Mouse (Mus musculus) hindbrain, embryonic 13.5 days (tissue): ENCODE measurements at regions not wholly inside any gene's neighbourhood (a gene's known extent, or its start where the extent isn't known, plus 50 kb on each side); places are given as distances from the start of the nearest gene placed in this dataset.
A peak's percentile ranks its signal among the peaks of the same experiment; 100 is the strongest.

Source experiments
- ATAC-seq: fragments of 200-750 bp; cut with Nextera tagmentation; 2 replicates; pipeline ENCODE4 v1.8.0; 2017; ENCODE audit warnings: moderate TSS enrichment; ENCODE audit not compliant: low FRiP score
- H3K27ac ChIP-seq: fragments of 300-500 bp; sonication (generic); 2 replicates; pipeline ENCODE4 v1.5.1; 2015; ENCODE audit warnings: inconsistent platforms, mild to moderate bottlenecking, moderate library complexity
- H3K27me3 ChIP-seq: fragments of 300-500 bp; sonication (generic); 2 replicates; pipeline ENCODE4 v1.6.1; 2015; ENCODE audit warnings: mild to moderate bottlenecking, inconsistent platforms
- H3K36me3 ChIP-seq: fragments of 300-500 bp; sonication (generic); 2 replicates; pipeline ENCODE4 v1.6.1; 2015; ENCODE audit warnings: mild to moderate bottlenecking, inconsistent platforms
- H3K4me1 ChIP-seq: fragments of 300-500 bp; sonication (generic); replicated peaks from 2 replicates; pipeline ENCODE4 v1.6.1; 2015; ENCODE audit warnings: inconsistent platforms
- H3K4me2 ChIP-seq: fragments of 300-500 bp; sonication (generic); 2 replicates; pipeline ENCODE4 v1.6.1; 2015; ENCODE audit warnings: inconsistent platforms, mild to moderate bottlenecking, moderate library complexity
- H3K4me3 ChIP-seq: fragments of 300-500 bp; sonication (generic); 2 replicates; pipeline ENCODE4 v1.5.1; 2015; ENCODE audit warnings: mild to moderate bottlenecking, inconsistent platforms
- H3K9ac ChIP-seq: fragments of 300-500 bp; sonication (generic); 2 replicates; pipeline ENCODE4 v1.6.1; 2015; ENCODE audit warnings: mild to moderate bottlenecking, inconsistent platforms
- H3K9me3 ChIP-seq: fragments of 300-500 bp; sonication (generic); 2 replicates; pipeline ENCODE4 v1.6.1; 2016; ENCODE audit warnings: inconsistent platforms
- WGBS: fragments of 180-500 bp; shearing (Covaris S2); methylation state at CpG from one replicate; pipeline ENCODE4 v1.1.7; 2015; 5-methylcytosine and 5-hydroxymethylcytosine counted together

DNA sequence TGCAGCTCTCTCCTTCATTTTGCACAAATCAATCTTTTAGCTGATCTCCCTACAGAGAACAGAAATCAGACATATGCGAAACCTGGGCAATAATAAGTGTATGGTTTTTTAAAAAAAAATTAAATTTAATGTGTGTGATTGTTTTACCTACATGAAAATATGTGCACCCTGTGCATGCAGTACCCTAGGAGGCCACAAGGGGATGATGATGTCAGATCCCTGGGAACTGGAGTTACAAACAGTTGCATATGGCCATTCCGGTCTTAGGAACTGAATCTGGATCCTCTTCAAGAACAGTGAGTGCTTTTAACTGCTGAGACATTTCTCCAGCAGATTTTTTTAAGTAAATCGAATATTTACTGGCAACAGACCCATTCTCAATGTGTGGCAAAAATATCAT lies 257.0 kb upstream of the Sox9 start:
- Histone ChIP-seq H3K4me3 (no peak overlapping the region), H3K4me2 (no peak overlapping the region), H3K36me3 (no peaks in the 10 kb centered on the region), H3K27ac (no peak overlapping the region), H3K4me1 (no peaks in the 10 kb centered on the region), H3K9ac (no peak overlapping the region), H3K27me3 (no peaks in the 10 kb centered on the region), H3K9me3 (no peaks in the 10 kb centered on the region)
- no peak for ATAC-seq
- WGBS = 93% methylated on average over 3 of the region's 3 CpGs

DNA sequence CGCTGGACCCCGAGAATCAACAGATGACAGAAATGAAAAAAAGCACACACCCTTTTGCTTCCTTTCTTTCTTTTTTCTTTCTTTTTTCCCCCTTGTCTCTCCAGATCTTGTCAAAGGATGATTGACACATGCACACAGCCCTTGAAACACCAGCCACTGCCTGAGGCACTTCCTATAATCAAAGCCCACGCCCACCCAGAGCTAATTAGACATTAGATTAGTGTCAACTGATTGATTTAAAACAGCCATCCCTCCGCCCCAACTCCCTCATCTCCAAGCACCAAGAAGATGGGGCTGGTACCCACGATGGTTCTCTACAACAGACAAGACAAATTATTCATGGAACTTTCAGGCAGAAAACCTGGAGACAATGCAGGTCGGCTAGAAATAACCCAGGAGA lies 239.5 kb upstream of the Sox9 start:
- Histone ChIP-seq H3K4me2 (no peak overlapping the region), H3K4me1 (peaks cover 13% of the 10 kb centered on the region), H3K27ac (no peak overlapping the region), H3K4me3 (no peak overlapping the region), H3K9ac (no peak overlapping the region), H3K36me3 (no peaks in the 10 kb centered on the region), H3K9me3 (no peaks in the 10 kb centered on the region), H3K27me3 (no peaks in the 10 kb centered on the region)
- no peak for ATAC-seq
- 21% methylated on average over 6 of the region's 6 CpGs for WGBS

DNA sequence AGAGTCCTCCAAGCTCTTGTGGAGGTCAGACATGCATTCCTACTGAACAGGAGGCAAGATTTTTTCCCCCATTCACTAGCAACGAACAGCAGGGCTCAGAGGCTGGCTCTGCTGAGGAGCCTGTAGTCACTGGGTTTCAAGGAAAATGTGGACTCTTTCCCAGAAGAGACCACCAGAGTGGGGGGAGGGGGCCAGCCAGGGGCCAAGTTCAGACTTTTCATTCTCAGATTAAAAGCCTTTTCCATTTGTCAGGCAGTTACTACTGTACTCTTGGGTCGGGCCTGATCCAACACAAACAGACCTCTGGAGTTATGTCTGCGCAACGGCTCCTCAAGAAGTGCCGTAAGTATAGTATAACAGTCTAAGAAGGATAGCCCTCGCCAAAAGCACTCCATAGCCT lies 238.6 kb upstream of the Sox9 start:
- no peaks in the 10 kb centered on the region for H3K9me3 ChIP-seq
- 73% methylated on average over 6 of the region's 6 CpGs for WGBS
- H3K36me3 ChIP-seq = no peaks in the 10 kb centered on the region
- peaks cover 13% of the 10 kb centered on the region for H3K4me1 ChIP-seq
- ATAC-seq = no peak
- H3K4me2 ChIP-seq = no peak overlapping the region
- no peak overlapping the region for H3K9ac ChIP-seq
- no peaks in the 10 kb centered on the region for H3K27me3 ChIP-seq
- no peak overlapping the region for H3K4me3 ChIP-seq
- H3K27ac ChIP-seq = 0 out of 2 replicates have a peak overlapping the region, but pooled peaks have one; percentile 13

DNA sequence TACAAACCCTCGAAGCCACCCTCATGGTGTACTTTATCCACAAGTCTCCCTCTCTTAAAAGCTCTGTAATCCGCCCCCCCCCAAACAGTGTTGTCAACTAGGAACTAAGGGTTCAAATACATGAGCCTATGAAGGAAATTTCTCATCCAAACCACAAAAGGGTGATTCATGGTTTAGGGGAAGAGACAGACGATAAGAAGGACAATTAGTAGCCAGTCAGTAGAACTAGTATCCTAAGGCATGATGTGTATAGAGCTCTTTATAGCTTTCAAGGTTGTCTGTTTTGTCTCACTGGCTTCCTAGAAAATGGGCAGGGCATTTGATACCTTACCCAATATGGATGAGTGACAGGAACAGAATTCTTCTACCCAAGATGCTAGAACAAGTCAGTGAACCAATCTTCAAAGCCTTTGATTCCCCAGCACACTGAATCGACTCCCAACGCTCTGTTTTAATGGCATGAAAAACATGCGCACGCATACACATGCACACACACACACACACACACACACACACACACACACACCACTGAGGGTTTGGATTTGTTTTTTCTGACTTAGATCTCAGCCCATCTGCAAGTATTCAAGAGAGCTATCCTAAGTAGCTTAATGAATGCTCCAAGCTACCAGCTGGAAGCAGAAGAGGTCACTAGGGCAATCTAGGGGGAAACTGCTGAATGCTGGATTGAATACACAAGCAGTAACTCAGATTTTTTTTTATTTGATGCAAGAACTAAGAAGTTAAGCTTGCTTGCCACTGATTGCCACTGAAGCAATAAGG lies 236.6 kb upstream of the Sox9 start:
- Histone ChIP-seq H3K4me1 (peaks cover 13% of the 10 kb centered on the region), H3K9me3 (no peaks in the 10 kb centered on the region), H3K4me3 (no peak overlapping the region), H3K4me2 (no peak overlapping the region), H3K27me3 (no peaks in the 10 kb centered on the region), H3K9ac (no peak overlapping the region), H3K27ac (no peak overlapping the region), H3K36me3 (no peaks in the 10 kb centered on the region)
- 80% methylated on average over 7 of the region's 7 CpGs for WGBS
- no peak for ATAC-seq

DNA sequence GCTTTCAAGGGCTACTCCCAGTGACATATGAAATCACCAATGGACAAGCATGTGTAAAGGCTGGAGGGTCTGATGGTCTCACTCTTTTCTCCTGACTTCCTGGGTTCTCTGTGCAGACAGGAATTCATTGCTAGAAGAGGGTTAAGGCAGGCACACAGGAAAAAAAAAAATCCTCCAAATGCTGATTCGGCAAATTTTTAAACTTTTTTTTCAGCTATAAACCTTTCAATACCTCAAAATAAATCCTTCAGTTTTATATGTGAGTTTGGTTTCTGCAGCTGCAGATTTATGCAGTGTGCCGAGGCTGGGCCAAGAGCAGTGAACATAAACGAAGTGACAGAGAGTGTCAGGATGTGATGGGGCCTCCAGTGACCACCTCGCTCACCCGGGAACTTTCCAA lies 235.9 kb upstream of the Sox9 start:
- H3K4me2 ChIP-seq = no peak overlapping the region
- no peak for ATAC-seq
- no peaks in the 10 kb centered on the region for H3K36me3 ChIP-seq
- peaks cover 13% of the 10 kb centered on the region for H3K4me1 ChIP-seq
- no peak overlapping the region for H3K4me3 ChIP-seq
- no peaks in the 10 kb centered on the region for H3K9me3 ChIP-seq
- WGBS = 80% methylated on average over 5 of the region's 5 CpGs
- no peaks in the 10 kb centered on the region for H3K27me3 ChIP-seq
- no peak overlapping the region for H3K27ac ChIP-seq
- no peak overlapping the region for H3K9ac ChIP-seq

DNA sequence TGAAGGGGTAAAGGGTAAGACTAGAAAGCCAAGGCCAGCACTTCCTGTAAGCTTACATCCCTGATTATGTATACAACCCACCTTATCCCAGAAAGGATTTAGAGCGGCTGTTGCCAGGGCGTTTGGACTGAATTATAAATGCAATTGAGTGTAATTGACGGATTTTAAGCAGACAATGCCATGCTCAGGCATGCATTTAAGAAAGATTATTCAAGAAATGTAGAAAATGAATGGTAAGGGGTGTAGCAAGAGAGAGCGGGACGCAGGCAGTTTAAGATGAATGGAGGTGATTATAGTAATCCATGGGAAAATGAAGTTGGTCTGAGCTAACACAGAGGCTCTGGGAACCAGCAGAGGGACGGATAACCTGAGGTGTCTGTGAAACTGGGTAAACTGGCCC lies 229.2 kb upstream of the Sox9 start:
- H3K4me1 ChIP-seq = 0 out of 2 replicates have a peak, but pooled peaks cover 4% of the 10 kb centered on the region
- H3K4me3 ChIP-seq = no peak overlapping the region
- no peaks in the 10 kb centered on the region for H3K27me3 ChIP-seq
- H3K4me2 ChIP-seq = no peak overlapping the region
- no peak overlapping the region for H3K9ac ChIP-seq
- H3K36me3 ChIP-seq = no peaks in the 10 kb centered on the region
- H3K27ac ChIP-seq = no peak overlapping the region; the same call in 1 of the 2 replicates
- no peak for ATAC-seq
- 57% methylated on average over 6 of the region's 6 CpGs for WGBS
- no peaks in the 10 kb centered on the region for H3K9me3 ChIP-seq

DNA sequence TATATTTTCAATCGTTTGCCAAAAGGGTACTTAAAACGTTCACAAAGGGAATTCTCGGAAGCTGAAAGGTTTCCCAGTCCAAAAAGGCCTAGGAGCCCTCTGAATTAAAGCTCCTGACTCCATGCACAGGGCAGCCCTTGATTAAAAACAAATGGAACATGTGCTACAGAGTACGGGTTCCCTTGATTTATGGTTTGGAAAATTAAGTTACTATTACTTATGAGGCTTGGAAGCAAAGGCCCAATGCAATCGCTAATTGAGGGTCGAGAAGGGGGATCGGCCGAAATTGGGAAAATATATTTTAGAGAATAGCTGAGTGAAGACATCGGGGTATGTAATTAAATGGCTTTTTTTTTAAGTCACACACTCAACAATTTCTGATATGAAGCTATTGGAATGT lies 219.0 kb upstream of the Sox9 start:
- Histone ChIP-seq H3K27me3 (0 out of 2 replicates have a peak, but pooled peaks cover 3% of the 10 kb centered on the region), H3K4me1 (no peaks in the 10 kb centered on the region), H3K4me2 (no peak overlapping the region), H3K4me3 (no peak overlapping the region), H3K36me3 (no peaks in the 10 kb centered on the region), H3K27ac (no peak overlapping the region), H3K9me3 (0 out of 2 replicates have a peak, but pooled peaks cover 6% of the 10 kb centered on the region), H3K9ac (no peak overlapping the region)
- ATAC-seq = no peak
- 88% methylated on average over 9 of the region's 9 CpGs for WGBS

DNA sequence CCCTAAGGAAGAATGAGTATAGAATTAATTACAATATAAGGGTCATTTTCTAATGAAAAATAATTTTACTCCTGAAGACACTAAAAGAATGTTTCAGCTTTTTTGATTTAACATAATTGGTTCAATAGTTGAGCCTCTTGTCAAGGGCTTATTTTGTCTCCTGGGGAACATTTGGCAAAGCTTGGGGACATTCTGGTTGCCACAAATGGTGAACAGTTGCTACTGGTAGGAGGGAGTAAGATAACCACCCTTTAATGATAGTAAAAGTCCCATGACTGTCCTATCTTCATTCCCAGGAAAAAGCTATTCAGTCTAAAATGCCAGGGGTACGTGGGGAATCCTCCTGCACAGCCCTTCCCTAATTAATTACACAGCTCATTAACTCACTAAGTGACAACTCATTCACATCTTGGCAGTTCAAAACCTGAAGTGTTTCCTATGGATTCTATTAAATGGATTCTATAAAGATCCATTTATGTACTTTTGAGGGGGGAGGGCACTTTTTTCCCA lies 217.3 kb upstream of the Sox9 start:
- no peak for ATAC-seq
- H3K27me3 ChIP-seq = 0 out of 2 replicates have a peak, but pooled peaks cover 3% of the 10 kb centered on the region
- H3K4me3 ChIP-seq = no peak overlapping the region
- H3K9ac ChIP-seq = no peak overlapping the region
- 14% methylated on average over 1 of the region's 1 CpGs for WGBS
- H3K36me3 ChIP-seq = no peaks in the 10 kb centered on the region
- no peak overlapping the region for H3K4me2 ChIP-seq
- no peaks in the 10 kb centered on the region for H3K4me1 ChIP-seq
- 0 out of 2 replicates have a peak, but pooled peaks cover 3% of the 10 kb centered on the region for H3K9me3 ChIP-seq
- H3K27ac ChIP-seq = no peak overlapping the region

DNA sequence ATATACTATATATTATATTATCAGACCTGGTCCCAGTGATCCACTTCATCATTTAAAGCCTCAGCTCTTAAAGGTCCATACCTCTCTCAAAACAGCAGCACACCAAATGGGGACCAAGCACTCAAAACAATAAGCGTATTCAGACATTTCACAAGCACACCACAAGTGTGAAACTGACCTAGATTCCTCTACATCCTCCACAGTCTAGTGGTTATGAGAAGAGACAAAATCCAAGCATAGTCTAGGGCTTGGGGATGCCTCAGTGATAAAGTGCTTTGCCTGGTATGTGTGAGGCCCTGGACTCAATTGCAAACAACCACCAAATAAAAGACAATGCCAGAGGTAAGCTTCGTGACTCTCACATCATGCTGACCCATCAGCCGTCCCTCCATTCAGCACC lies 216.0 kb upstream of the Sox9 start:
- 86% methylated on average over 3 of the region's 3 CpGs for WGBS
- Histone ChIP-seq H3K4me3 (no peak overlapping the region), H3K27ac (no peak overlapping the region), H3K4me1 (no peaks in the 10 kb centered on the region), H3K36me3 (no peaks in the 10 kb centered on the region), H3K4me2 (no peak overlapping the region), H3K9me3 (no peaks in the 10 kb centered on the region), H3K27me3 (0 out of 2 replicates have a peak, but pooled peaks cover 3% of the 10 kb centered on the region), H3K9ac (no peak overlapping the region)
- no peak for ATAC-seq

DNA sequence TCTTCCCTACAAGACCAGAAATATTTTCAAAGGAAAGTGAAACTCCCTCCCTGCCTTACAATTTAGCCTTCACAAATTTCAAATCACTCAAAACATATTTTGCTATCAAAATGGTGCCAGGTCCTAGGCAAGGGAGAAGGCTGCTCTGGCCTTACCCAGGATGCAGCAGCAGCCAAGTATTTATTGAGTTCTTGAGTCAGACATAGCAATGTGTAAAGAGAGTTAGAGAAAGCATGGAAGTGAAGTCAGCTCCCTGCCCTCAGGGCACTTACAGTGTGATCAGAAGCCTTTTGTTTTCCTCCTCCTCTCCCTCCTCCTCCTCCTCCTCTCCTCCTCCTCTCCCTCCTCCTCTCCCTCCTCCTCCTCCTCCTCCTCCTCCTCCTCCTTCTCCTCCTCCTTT lies 194.6 kb upstream of the Sox9 start:
- peaks cover under 1% of the 10 kb centered on the region for H3K4me1 ChIP-seq
- no peaks in the 10 kb centered on the region for H3K27me3 ChIP-seq
- no peak for ATAC-seq
- no peaks in the 10 kb centered on the region for H3K9me3 ChIP-seq
- no peak overlapping the region for H3K27ac ChIP-seq
- H3K4me2 ChIP-seq = no peak overlapping the region
- H3K36me3 ChIP-seq = no peaks in the 10 kb centered on the region
- H3K4me3 ChIP-seq = no peak overlapping the region
- H3K9ac ChIP-seq = no peak overlapping the region

DNA sequence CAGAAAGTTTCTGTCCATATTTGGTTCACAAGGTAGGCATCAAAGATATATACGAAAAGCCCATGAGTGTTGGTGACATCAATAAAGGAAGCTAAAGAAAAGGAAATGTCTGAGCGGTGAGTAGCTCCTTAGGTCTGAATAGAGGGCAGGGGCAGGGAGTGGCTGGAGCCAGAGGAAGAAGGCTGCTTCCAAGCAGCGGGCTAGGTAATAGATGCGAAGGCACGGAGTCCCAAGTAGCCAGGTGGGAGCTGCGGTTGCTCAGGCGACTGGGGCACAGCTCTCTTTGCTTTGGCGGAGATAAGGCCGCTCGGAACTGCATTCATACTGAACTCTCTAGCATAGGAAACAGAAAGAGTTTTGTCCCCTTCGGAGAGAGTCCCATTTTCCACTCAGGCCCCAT lies 193.9 kb upstream of the Sox9 start:
- H3K9ac ChIP-seq = no peak overlapping the region
- no peak for ATAC-seq
- H3K4me1 ChIP-seq = peaks cover 8% of the 10 kb centered on the region
- 78% methylated on average over 11 of the region's 11 CpGs for WGBS
- no peaks in the 10 kb centered on the region for H3K9me3 ChIP-seq
- no peak overlapping the region for H3K4me3 ChIP-seq
- H3K27me3 ChIP-seq = no peaks in the 10 kb centered on the region
- no peak overlapping the region for H3K27ac ChIP-seq
- no peaks in the 10 kb centered on the region for H3K36me3 ChIP-seq
- H3K4me2 ChIP-seq = no peak overlapping the region

DNA sequence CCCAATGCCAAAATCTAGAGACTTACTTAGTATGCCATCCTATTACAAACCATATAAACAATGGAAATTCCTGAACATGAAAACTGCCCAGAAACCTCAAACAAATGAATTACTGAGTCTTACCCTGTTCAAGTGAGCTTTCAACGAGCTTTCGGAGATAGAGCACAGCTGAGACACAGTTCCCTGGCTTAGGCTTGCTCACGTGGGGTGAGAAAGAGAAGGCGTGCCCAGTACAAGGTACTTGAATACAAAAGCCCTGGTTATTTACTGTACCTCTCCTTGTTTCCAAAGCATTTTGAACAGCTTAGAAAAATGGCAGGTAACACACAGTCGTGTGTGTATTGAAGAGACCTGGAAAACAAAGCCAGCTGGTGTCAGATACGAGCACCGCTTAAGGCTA lies 191.8 kb upstream of the Sox9 start:
- no peaks in the 10 kb centered on the region for H3K27me3 ChIP-seq
- 92% methylated on average over 7 of the region's 7 CpGs for WGBS
- H3K9me3 ChIP-seq = no peaks in the 10 kb centered on the region
- no peaks in the 10 kb centered on the region for H3K36me3 ChIP-seq
- no peak for ATAC-seq
- H3K4me1 ChIP-seq = peaks cover 8% of the 10 kb centered on the region
- no peak overlapping the region for H3K9ac ChIP-seq
- no peak overlapping the region for H3K4me2 ChIP-seq
- H3K27ac ChIP-seq = no peak overlapping the region
- no peak overlapping the region for H3K4me3 ChIP-seq

DNA sequence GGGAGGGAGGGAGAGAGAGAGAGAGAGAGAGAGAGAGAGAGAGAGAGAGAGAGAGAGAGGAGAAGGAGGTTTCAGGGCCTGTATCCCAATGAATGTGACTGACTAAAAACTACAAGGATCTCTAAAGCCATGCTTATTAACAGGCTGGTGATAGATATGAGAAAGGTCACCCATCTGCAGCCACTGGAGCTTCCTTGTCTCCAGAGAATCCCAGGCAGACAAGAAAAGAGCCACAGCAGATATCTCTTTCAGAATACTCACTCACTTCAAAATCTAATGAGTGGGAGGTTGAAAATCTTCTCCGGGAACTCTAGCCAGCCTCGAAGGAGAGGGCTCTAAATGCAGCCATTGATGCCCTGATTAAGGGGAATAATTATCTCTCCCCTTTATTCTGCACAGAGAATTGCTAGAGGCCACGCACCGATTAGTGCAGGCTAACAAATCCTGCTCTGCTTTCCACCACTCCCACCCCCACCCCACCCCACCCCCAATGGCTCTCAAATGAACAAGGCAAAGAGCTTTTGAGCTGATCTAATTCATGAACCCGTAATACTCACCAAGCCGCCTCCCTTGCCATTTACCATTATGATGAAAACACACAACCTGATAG lies 189.5 kb upstream of the Sox9 start:
- no peaks in the 10 kb centered on the region for H3K9me3 ChIP-seq
- H3K27me3 ChIP-seq = no peaks in the 10 kb centered on the region
- H3K4me3 ChIP-seq = no peak overlapping the region
- no peak overlapping the region for H3K9ac ChIP-seq
- 19% methylated on average over 6 of the region's 6 CpGs for WGBS
- peaks cover 8% of the 10 kb centered on the region for H3K4me1 ChIP-seq
- peak; percentile 39; the same call in 1 of the 2 replicates for ATAC-seq
- H3K4me2 ChIP-seq = no peak overlapping the region
- peak overlapping the region; percentile 52; the same call in 1 of the 2 replicates for H3K27ac ChIP-seq
- no peaks in the 10 kb centered on the region for H3K36me3 ChIP-seq
